Mouse (Mus musculus) bone marrow macrophage, adult 2 months (primary cell): ENCODE data around the gene Rap1gds1. TPM values are rescaled to one million over a fixed set of nuclear protein-coding genes. Genes with fewer than 3 reads are reported as not detected.

Experiments
- H3K27ac ChIP-seq: 2 replicates; pipeline ENCODE4 v1.5.1; 2012; ENCODE audit warnings: low read depth, low read length; ENCODE audit not compliant: insufficient read depth
- H3K4me1 ChIP-seq: 2 replicates; pipeline ENCODE4 v1.6.1; 2012; ENCODE audit warnings: low read length; ENCODE audit not compliant: control insufficient read depth, insufficient read depth
- H3K4me3 ChIP-seq: 2 replicates; pipeline ENCODE4 v1.5.1; 2012; ENCODE audit warnings: mild to moderate bottlenecking, low read length, moderate library complexity; ENCODE audit not compliant: insufficient read depth
- CTCF ChIP-seq: IDR thresholded peaks from 2 replicates; pipeline ENCODE4 v1.5.1; 2012; ENCODE audit warnings: low read depth, mild to moderate bottlenecking, low read length, moderate library complexity
- POLR2A ChIP-seq: IDR thresholded peaks from 2 replicates; pipeline ENCODE4 v1.6.1; 2012; ENCODE audit warnings: mild to moderate bottlenecking, low read depth, low read length, borderline replicate concordance
- polyA plus RNA-seq: library from polyadenylated mRNA; stranded (reverse); fragments of >200 nt; gene quantifications from 2 replicates; pipeline ENCODE4 v1.2.4, GENCODE M21; 2012; ENCODE audit not compliant: missing spikeins, insufficient read depth, insufficient read length

Gene Rap1gds1
- polyA plus RNA-seq, 1 experiment = 98.9 TPM

DNA sequence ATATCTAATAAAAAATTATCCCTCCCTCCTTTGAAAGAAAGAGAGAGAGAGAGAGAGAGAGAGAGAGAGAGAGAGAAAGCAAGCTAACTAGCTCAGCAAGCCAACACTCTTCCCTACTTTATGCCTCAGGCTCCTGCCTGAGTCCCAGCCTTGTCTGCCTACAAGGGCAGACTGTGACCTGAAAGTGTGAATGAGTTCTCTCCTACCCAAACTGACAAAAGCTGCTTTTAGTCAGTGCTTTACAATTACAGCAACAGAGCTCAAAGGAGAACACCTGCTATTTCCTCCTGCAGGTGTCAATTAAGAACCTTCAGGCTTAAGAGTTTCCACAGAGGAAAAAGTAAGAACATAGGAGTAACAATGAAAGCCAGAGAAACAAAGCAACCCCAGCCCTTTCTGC lies 69.3 kb downstream of the Rap1gds1 start:
- H3K4me1 ChIP-seq = peaks cover 7% of the 10 kb centered on the region
- H3K27ac ChIP-seq = no peak overlapping the region
- no peak overlapping the region for H3K4me3 ChIP-seq
- TF ChIP-seq CTCF (no peak), POLR2A (no peak)

DNA sequence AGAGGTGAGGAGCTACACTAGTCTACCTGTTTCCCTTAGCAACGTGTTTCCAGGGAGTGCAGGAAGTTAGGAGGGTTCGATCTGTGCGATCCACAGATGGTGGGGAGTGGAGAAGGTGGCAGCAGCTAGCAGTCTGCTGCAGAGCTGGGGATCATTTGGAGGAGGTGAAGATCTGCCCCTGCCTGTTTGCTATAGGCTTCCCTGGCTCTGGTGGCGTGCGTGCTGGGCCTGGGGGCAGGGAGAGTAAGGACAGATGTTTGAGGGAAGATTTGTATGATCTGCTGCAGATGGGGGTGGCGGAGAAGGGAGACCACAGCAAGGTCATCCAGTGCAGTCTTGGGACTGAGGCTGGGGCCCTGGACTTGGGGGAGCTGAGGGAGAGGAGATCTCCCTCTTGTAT lies 72.2 kb downstream of the Rap1gds1 start:
- TF ChIP-seq CTCF = no peak
- no peak for TF ChIP-seq POLR2A
- Histone ChIP-seq H3K4me3 (no peak overlapping the region), H3K27ac (no peak overlapping the region), H3K4me1 (no peaks in the 10 kb centered on the region)

DNA sequence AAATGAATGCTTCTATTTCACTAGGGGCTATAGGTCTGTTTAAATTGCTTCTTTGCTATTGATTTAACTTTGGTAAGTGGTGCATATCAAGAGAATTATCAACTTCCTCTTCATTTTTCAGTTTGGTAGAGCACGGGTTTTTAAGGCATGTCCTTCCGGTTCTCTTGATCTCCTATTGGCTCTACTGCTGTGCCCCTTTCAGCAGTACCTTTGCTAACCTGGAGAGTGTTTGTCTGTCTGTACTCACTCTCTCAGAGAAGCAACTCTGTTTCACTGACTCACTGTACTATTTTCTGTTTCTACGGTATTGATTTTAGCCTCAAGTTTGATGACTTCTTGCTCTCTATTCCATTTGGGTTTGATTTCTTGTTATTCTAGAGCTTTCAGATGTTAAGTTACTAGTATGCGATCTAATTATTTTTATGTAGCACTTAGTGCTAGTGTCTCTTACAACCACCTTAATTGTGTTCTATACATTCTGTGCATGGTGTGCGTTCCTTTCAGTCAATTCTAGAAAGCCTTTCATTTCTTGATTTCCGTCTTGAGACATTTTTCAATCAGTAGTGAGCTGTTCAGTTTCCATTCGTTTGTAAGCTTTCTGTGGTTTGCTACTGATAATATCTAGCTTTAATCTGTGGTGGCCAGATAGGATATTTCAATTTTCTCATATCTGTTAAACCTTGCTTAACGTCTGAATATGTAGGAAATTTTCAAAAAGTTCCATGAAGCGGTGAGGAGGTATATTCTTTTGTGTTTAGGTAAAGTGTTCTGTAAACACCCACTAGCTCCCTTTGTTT lies 74.7 kb downstream of the Rap1gds1 start:
- no peaks in the 10 kb centered on the region for H3K4me1 ChIP-seq
- H3K27ac ChIP-seq = no peak overlapping the region
- TF ChIP-seq POLR2A = no peak
- no peak for TF ChIP-seq CTCF

DNA sequence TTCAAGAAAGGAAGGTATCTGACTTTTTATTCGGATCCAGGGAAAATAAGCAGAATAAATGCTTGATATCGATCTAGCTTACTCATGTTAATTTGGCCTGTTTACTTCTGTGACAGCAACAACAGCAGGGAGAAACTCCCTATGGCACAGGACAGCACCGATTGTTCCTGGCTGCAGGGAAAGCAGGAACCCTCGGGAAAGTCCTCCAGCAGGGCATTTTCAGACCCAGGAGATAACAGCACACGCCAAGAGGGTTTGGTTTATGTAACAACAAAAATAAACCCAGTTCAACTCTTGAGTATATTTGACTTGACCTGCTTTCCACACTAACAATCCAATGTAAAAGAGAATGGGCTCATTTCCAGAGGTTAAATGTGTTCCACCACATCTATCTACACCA lies 81.5 kb downstream of the Rap1gds1 start:
- Histone ChIP-seq H3K27ac (no peak overlapping the region), H3K4me1 (peaks cover 4% of the 10 kb centered on the region), H3K4me3 (no peak overlapping the region)
- no peak for TF ChIP-seq POLR2A

More for the DNA sequence above, 74.7 kb downstream of the Rap1gds1 start:
- no peak overlapping the region for H3K4me3 ChIP-seq

DNA sequence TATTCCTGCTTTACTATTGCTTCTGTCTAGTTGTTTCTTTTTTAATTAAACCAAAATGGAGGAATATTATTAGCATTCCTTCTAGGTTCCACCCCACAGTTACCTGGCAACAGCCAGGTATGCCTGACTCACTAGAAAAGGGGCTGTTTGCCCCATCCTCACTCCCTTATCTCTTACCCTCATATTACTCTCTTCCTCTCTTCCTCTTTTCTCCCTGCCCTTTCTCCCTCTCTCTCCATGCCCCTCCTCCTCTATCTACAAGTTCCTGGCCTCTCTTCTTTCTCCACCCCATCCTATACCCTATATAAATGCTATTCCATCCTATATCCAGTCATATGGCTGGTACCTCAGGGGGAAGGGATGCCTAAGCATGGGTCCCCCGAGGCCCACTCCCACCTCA lies 83.6 kb downstream of the Rap1gds1 start:
- no peak overlapping the region for H3K4me3 ChIP-seq
- TF ChIP-seq POLR2A (no peak), CTCF (no peak)
- H3K4me1 ChIP-seq = peaks cover 11% of the 10 kb centered on the region
- no peak overlapping the region for H3K27ac ChIP-seq

DNA sequence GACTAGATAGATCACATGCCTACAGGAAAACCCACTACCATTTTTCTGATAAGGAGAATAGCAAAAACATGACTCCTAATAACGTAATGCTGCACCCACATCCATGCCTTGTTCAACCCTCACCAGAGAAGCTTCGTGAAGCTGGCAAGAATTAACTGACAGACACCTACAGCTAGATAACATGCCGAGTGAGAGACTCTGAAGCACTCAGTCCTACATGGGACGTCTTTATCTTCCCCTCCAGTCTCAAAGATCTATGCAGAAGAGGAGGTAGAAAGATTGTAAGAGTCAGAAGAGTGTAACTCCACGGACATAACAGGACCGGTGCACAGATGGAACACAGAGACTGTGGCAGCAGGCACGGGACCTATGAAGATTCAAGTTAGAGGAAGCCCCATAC lies 85.9 kb downstream of the Rap1gds1 start:
- TF ChIP-seq POLR2A (no peak), CTCF (no peak)
- Histone ChIP-seq H3K27ac (no peak overlapping the region), H3K4me1 (peaks cover 11% of the 10 kb centered on the region), H3K4me3 (no peak overlapping the region)

DNA sequence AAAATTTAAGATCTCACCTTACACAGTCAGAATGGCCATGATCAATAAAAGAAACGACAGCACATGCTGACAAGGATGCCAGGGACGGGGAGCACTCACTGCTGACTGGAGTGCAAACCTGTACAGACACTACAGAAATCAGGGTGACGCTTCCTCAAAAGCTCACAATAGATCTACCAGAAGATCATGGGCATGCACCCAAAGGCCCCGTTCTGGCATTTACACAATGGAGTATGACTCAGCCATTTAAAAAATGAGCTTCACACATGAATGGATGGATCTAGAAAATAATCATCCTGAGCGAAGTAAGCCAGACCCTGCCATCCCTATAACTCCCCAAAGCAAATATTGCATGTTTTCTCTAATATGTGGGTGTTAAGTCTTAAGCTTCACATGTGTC lies 87.0 kb downstream of the Rap1gds1 start:
- Histone ChIP-seq H3K4me3 (no peak overlapping the region), H3K4me1 (peaks cover 11% of the 10 kb centered on the region), H3K27ac (no peak overlapping the region)
- TF ChIP-seq CTCF = no peak
- no peak for TF ChIP-seq POLR2A

DNA sequence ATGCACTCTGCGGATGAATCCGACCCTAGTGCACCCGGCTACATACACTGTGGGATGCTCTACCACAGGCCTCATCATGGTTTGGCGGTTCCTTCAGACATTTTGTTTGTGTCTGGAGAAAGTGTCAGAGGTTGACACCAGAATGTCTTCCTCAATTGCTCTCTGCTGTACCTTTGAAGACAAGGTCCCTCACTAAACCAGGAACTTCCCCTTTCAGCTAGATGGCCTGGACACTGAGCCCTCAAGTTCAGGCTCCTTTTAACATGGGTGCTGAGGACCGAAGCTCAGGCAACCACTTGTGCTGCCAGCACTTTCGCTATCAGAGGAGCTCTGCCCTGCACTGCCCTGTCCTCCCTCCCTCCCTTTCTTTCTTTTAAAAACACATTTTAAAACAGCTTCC lies 92.8 kb downstream of the Rap1gds1 start:
- H3K4me3 ChIP-seq = no peak overlapping the region
- no peak for TF ChIP-seq POLR2A
- TF ChIP-seq CTCF = no peak
- H3K27ac ChIP-seq = no peak overlapping the region
- H3K4me1 ChIP-seq = no peaks in the 10 kb centered on the region

DNA sequence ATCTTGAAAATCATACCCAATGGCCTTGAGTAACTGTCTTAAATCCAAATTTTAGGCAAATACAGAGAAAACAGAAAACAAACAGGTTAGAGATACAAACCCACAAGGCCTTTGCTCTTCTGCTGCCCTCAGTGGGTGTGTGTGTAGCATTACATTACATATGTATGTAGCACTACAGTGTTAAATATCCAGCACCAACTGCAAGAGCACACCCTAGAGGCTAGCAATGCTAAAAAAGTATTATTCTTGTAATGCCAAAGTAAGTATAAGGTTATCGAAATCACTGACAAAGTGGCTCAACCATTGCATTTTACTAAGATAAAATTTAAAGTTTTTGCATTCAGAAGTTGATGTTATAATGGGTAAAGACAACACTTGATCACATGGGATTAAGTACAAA lies 97.6 kb downstream of the Rap1gds1 start:
- H3K4me1 ChIP-seq = no peaks in the 10 kb centered on the region
- H3K27ac ChIP-seq = no peak overlapping the region
- TF ChIP-seq CTCF = no peak
- no peak for TF ChIP-seq POLR2A
- no peak overlapping the region for H3K4me3 ChIP-seq

DNA sequence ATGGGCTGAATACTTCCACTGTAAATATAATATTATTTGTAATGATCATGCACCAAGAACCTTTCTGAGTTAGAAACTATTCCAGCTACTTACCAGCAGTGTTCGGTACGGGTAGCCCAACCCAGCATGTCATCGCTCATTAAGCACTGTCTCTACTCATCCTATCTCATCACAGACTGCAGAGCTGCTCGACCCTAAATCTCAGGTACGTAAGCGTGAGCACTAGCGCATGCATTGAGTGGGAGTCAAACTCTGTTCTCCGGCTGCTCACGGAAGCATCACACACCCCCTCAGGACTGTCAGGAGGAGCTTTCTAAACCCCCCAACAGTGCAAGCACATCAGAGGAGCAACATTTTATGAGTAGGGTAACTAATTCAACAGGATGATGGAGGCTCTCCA lies 107.4 kb downstream of the Rap1gds1 start:
- Histone ChIP-seq H3K4me3 (no peak overlapping the region), H3K4me1 (peaks cover 3% of the 10 kb centered on the region; the same call in 1 of the 2 replicates), H3K27ac (no peak overlapping the region)
- TF ChIP-seq POLR2A = no peak
- TF ChIP-seq CTCF = no peak
